Mouse (Mus musculus) embryo, embryonic 10 days (tissue): ENCODE measurements around the gene Ramp1.
A peak's percentile ranks its signal among the peaks of the same experiment; 100 is the strongest.

Source experiments
- DNase-seq: peaks from one replicate; pipeline ENCODE4 v3.0.0-alpha.2; 2015; ENCODE audit warnings: low spot score

Ramp1 gene

GRCm38 (mm10) chr1:91179533-91180173 lies at the start of gene Ramp1:
Ramp1 (plus strand) TSS chr1:91179822.
- DNase-seq: peak; percentile 26

- no peak for DNase-seq
These were observed 42.6 kb upstream of the Ramp1 start for GRCm38 (mm10) chr1:91137036-91137435.

- no peak for DNase-seq
These were observed 34.8 kb upstream of the Ramp1 start, which contains the start of gene Rbm44 for GRCm38 (mm10) chr1:91144813-91145212. Rbm44 (plus strand) TSS chr1:91145089.

GRCm38 (mm10) chr1:91151509-91151908 lies 28.1 kb upstream of the Ramp1 start:
- DNase-seq: no peak

GRCm38 (mm10) chr1:91166798-91167197 lies 12.8 kb upstream of the Ramp1 start:
- DNase-seq: no peak

GRCm38 (mm10) chr1:91169157-91169556 lies 10.5 kb upstream of the Ramp1 start:
- no peak for DNase-seq

GRCm38 (mm10) chr1:91174796-91175195 lies 4.8 kb upstream of the Ramp1 start:
- no peak for DNase-seq

- DNase-seq: no peak
These were observed 3.6 kb upstream of the Ramp1 start for GRCm38 (mm10) chr1:91176026-91176425.

GRCm38 (mm10) chr1:91176871-91177270 lies 2.8 kb upstream of the Ramp1 start:
- no peak for DNase-seq

GRCm38 (mm10) chr1:91179086-91179485 lies 536 bp upstream of the Ramp1 start:
- peak; percentile 82 for DNase-seq

- DNase-seq: peak; percentile 4
These were observed 548 bp downstream of the Ramp1 start for GRCm38 (mm10) chr1:91180174-91180565.

GRCm38 (mm10) chr1:91180723-91181122 lies 1.1 kb downstream of the Ramp1 start:
- peak; percentile 3 for DNase-seq

- DNase-seq: peak; percentile 12
These were observed 1.6 kb downstream of the Ramp1 start for GRCm38 (mm10) chr1:91181261-91181660.

GRCm38 (mm10) chr1:91181784-91182450 lies 2.3 kb downstream of the Ramp1 start:
- DNase-seq: peak; percentile 4

GRCm38 (mm10) chr1:91183305-91183704 lies 3.7 kb downstream of the Ramp1 start:
- DNase-seq: no peak

GRCm38 (mm10) chr1:91186677-91187076 lies 7.1 kb downstream of the Ramp1 start:
- no peak for DNase-seq

GRCm38 (mm10) chr1:91187315-91187714 lies 7.7 kb downstream of the Ramp1 start:
- DNase-seq: no peak

GRCm38 (mm10) chr1:91187786-91188640 lies 8.4 kb downstream of the Ramp1 start:
- no peak for DNase-seq

- no peak for DNase-seq
These were observed 9.3 kb downstream of the Ramp1 start for GRCm38 (mm10) chr1:91188851-91189460.

GRCm38 (mm10) chr1:91192184-91192583 lies 12.6 kb downstream of the Ramp1 start:
- DNase-seq: no peak

GRCm38 (mm10) chr1:91193242-91193641 lies 13.6 kb downstream of the Ramp1 start:
- no peak for DNase-seq

GRCm38 (mm10) chr1:91193680-91194079 lies 14.1 kb downstream of the Ramp1 start:
- no peak for DNase-seq
